Mouse (Mus musculus) bone marrow, adult 2 months (tissue): Measurements from ENCODE around the gene Tasp1.

Experiments
- CTCF ChIP-seq: fragments of 200-500 bp; IDR thresholded peaks from 2 replicates; pipeline ENCODE4 v1.5.1; 2011; ENCODE audit warnings: low read length, control low read depth; ENCODE audit not compliant: control insufficient read depth, insufficient read depth
- POLR2A ChIP-seq: fragments of 200-500 bp; IDR thresholded peaks from 2 replicates; pipeline ENCODE4 v1.6.1; 2011; ENCODE audit warnings: low read depth, mild to moderate bottlenecking, control low read depth, low read length, borderline replicate concordance; ENCODE audit not compliant: control insufficient read depth

GRCm38 (mm10) chr2:140113851-140114250, 47.2 kb upstream of the Tasp1 start:
- TF ChIP-seq POLR2A = no peak
- TF ChIP-seq CTCF = no peak
